Mouse (Mus musculus) liver, embryonic 14.5 days (tissue): ENCODE results near the gene Tshr.

ENCODE experiments used
- CTCF ChIP-seq: IDR thresholded peaks from 2 replicates; pipeline ENCODE4 v1.5.1; 2016; ENCODE audit warnings: antibody characterized with exemption, low read depth, control low read depth
- EP300 ChIP-seq: IDR thresholded peaks from 2 replicates; pipeline ENCODE4 v1.6.1; 2016; ENCODE audit warnings: antibody characterized with exemption, low read depth

GRCm38 (mm10) chr12:91412461-91413182, 28.3 kb downstream of the Tshr start:
- no peak for TF ChIP-seq CTCF
- TF ChIP-seq EP300 = no peak
